Mouse (Mus musculus): ENCODE data around the gene Atp6v1f.

DNA sequence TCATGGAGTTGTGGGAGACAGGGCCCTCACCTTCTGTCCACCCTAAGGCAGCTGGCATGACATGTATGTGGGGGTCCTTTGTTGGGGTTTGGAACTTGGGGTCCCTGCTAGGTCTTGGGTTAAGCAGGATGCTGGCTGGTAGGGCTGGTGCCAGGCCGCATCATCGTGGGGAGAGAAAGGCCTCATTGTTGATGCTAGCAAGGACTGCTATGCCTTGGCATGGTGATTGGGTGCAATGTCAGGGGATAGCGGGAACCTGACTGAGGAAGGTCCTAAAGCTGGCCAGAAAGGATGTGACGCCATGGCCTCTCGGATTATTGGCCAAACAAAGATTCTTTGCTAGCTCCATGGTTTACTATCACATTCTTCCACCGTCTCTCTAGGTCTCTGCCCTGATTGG is 27.7 kb upstream of the Atp6v1f start:
- TF ChIP-seq CTCF (IDR thresholded peaks at IDR 0.05; ENCODE audit: low read depth, low read length) (no peak), POLR2A (IDR thresholded peaks at IDR 0.05; ENCODE audit: extremely low read depth, insufficient read depth, low read length) (no peak)

Data from liver, adult 2 months (tissue).